Mouse (Mus musculus) hindbrain, embryonic 12.5 days (tissue): ENCODE data around the gene Ammecr1. TPM values are rescaled to one million over a fixed set of nuclear protein-coding genes. Genes with fewer than 3 reads are reported as not detected.

ENCODE experiments used
- ATAC-seq: fragments of 200-750 bp; cut with Nextera tagmentation; 2 replicates; pipeline ENCODE4 v1.8.0; 2017; ENCODE audit warnings: moderate TSS enrichment; ENCODE audit not compliant: low FRiP score
- H3K27ac ChIP-seq: fragments of 300-500 bp; sonication (generic); 2 replicates; pipeline ENCODE4 v1.5.1; 2016; ENCODE audit warnings: mild to moderate bottlenecking
- H3K27me3 ChIP-seq: fragments of 300-500 bp; sonication (generic); 2 replicates; pipeline ENCODE4 v1.6.1; 2016; ENCODE audit warnings: mild to moderate bottlenecking
- H3K36me3 ChIP-seq: fragments of 300-500 bp; sonication (generic); 2 replicates; pipeline ENCODE4 v1.6.1; 2016; ENCODE audit warnings: mild to moderate bottlenecking
- H3K4me1 ChIP-seq: fragments of 300-500 bp; sonication (generic); 2 replicates; pipeline ENCODE4 v1.6.1; 2016
- H3K4me2 ChIP-seq: fragments of 300-500 bp; sonication (generic); replicated peaks from 2 replicates; pipeline ENCODE4 v1.6.1; 2016; ENCODE audit warnings: mild to moderate bottlenecking
- H3K4me3 ChIP-seq: fragments of 300-500 bp; sonication (generic); 2 replicates; pipeline ENCODE4 v1.5.1; 2016; ENCODE audit warnings: mild to moderate bottlenecking
- H3K9ac ChIP-seq: fragments of 300-500 bp; sonication (generic); 2 replicates; pipeline ENCODE4 v1.6.1; 2016; ENCODE audit warnings: mild to moderate bottlenecking, moderate library complexity
- H3K9me3 ChIP-seq: fragments of 300-500 bp; sonication (generic); replicated peaks from 2 replicates; pipeline ENCODE4 v1.6.1; 2016; ENCODE audit warnings: mild to moderate bottlenecking
- WGBS: fragments of 180-500 bp; shearing (Covaris S2); methylation state at CpG from one replicate; pipeline ENCODE4 v1.1.7; 2016; 5-methylcytosine and 5-hydroxymethylcytosine counted together
- microRNA-seq: library from miRNA; unstranded; fragments of <30 nt; microRNA quantifications from one replicate; pipeline ENCODE4, GENCODE M21; 2017
- polyA plus RNA-seq: library from polyadenylated mRNA; unstranded; fragments of >200 nt; fragmentation: Nextera tagmentation; extraction: Ambion mirVana; gene quantifications from 2 replicates; pipeline ENCODE4 v1.2.1, GENCODE M21; 2016

The Ammecr1 gene
- polyA plus RNA-seq, 1 experiment from 2014 or later, result 9.6 TPM

- no peak overlapping the region for H3K4me3 ChIP-seq
- H3K4me1 ChIP-seq, result no peaks in the 10 kb centered on the region
- H3K36me3 ChIP-seq, result no peaks in the 10 kb centered on the region
- no peak for ATAC-seq
- WGBS, result 34% methylated on average over 3 of the region's 3 CpGs
- H3K27ac ChIP-seq, result no peak overlapping the region
- H3K4me2 ChIP-seq, result no peak overlapping the region
- H3K9me3 ChIP-seq, result no peaks in the 10 kb centered on the region
- peaks cover 3% of the 10 kb centered on the region; the same call in 1 of the 2 replicates for H3K27me3 ChIP-seq
- no peak overlapping the region for H3K9ac ChIP-seq
These were observed 144.7 kb downstream of the Ammecr1 start for GRCm38 (mm10) chrX:142821846-142822245.

- Histone ChIP-seq H3K27ac (no peak overlapping the region), H3K9me3 (no peaks in the 10 kb centered on the region), H3K4me2 (no peak overlapping the region), H3K4me1 (no peaks in the 10 kb centered on the region), H3K27me3 (peaks cover 3% of the 10 kb centered on the region; the same call in 1 of the 2 replicates), H3K9ac (no peak overlapping the region), H3K4me3 (no peak overlapping the region), H3K36me3 (no peaks in the 10 kb centered on the region)
- 87% methylated on average over 6 of the region's 6 CpGs for WGBS
- no peak for ATAC-seq
These were observed 145.3 kb downstream of the Ammecr1 start for GRCm38 (mm10) chrX:142821239-142821638.

GRCm38 (mm10) chrX:142818057-142818682 lies 148.4 kb downstream of the Ammecr1 start:
- Histone ChIP-seq H3K9me3 (no peaks in the 10 kb centered on the region), H3K36me3 (no peaks in the 10 kb centered on the region), H3K27me3 (no peaks in the 10 kb centered on the region), H3K4me1 (no peaks in the 10 kb centered on the region), H3K4me3 (no peak overlapping the region), H3K4me2 (no peak overlapping the region), H3K27ac (no peak overlapping the region), H3K9ac (no peak overlapping the region)
- 42% methylated on average over 10 of the region's 10 CpGs for WGBS
- ATAC-seq, result no peak; the same call in 1 of the 2 replicates

GRCm38 (mm10) chrX:142813146-142813545 lies 153.4 kb downstream of the Ammecr1 start:
- Histone ChIP-seq H3K27ac (no peak overlapping the region), H3K27me3 (no peaks in the 10 kb centered on the region), H3K36me3 (no peaks in the 10 kb centered on the region), H3K9me3 (no peaks in the 10 kb centered on the region), H3K4me1 (no peaks in the 10 kb centered on the region), H3K4me2 (no peak overlapping the region), H3K4me3 (no peak overlapping the region), H3K9ac (no peak overlapping the region)
- no peak for ATAC-seq
- WGBS, result 15% methylated on average over 6 of the region's 6 CpGs

- Histone ChIP-seq H3K4me2 (no peak overlapping the region), H3K9ac (no peak overlapping the region), H3K4me3 (no peak overlapping the region), H3K9me3 (no peaks in the 10 kb centered on the region), H3K27me3 (no peaks in the 10 kb centered on the region; the same call in 1 of the 2 replicates), H3K36me3 (no peaks in the 10 kb centered on the region), H3K4me1 (no peaks in the 10 kb centered on the region), H3K27ac (no peak overlapping the region)
- peak; percentile 58; the same call in 1 of the 2 replicates for ATAC-seq
- WGBS, result 52% methylated on average over 9 of the region's 9 CpGs
These were observed 158.1 kb downstream of the Ammecr1 start for GRCm38 (mm10) chrX:142808411-142808810.

- Histone ChIP-seq H3K4me3 (no peak overlapping the region), H3K27ac (no peak overlapping the region), H3K9ac (no peak overlapping the region), H3K4me2 (no peak overlapping the region), H3K4me1 (no peaks in the 10 kb centered on the region), H3K9me3 (no peaks in the 10 kb centered on the region), H3K36me3 (no peaks in the 10 kb centered on the region), H3K27me3 (no peaks in the 10 kb centered on the region; the same call in 1 of the 2 replicates)
- ATAC-seq, result no peak
- WGBS, result 43% methylated on average over 10 of the region's 10 CpGs
These were observed 159.9 kb downstream of the Ammecr1 start for GRCm38 (mm10) chrX:142806620-142807061.

- Histone ChIP-seq H3K27me3 (no peaks in the 10 kb centered on the region; the same call in 1 of the 2 replicates), H3K4me3 (no peak overlapping the region), H3K4me2 (no peak overlapping the region), H3K9ac (no peak overlapping the region), H3K36me3 (no peaks in the 10 kb centered on the region), H3K9me3 (no peaks in the 10 kb centered on the region), H3K27ac (no peak overlapping the region), H3K4me1 (no peaks in the 10 kb centered on the region)
- ATAC-seq, result no peak
- 75% methylated on average over 6 of the region's 6 CpGs for WGBS
These were observed 160.4 kb downstream of the Ammecr1 start for GRCm38 (mm10) chrX:142806126-142806525.

- no peak overlapping the region for H3K4me2 ChIP-seq
These were observed 161.9 kb downstream of the Ammecr1 start for GRCm38 (mm10) chrX:142804596-142804995.

More at GRCm38 (mm10) chrX:142804596-142804995, 161.9 kb downstream of the Ammecr1 start:
- Histone ChIP-seq H3K36me3 (no peaks in the 10 kb centered on the region), H3K4me1 (no peaks in the 10 kb centered on the region), H3K4me3 (no peak overlapping the region), H3K9ac (no peak overlapping the region), H3K27me3 (no peaks in the 10 kb centered on the region; the same call in 1 of the 2 replicates), H3K27ac (no peak overlapping the region), H3K9me3 (no peaks in the 10 kb centered on the region)
- 92% methylated on average over 3 of the region's 3 CpGs for WGBS
- no peak for ATAC-seq

Small RNAs within 50 kb of the gene (microRNA-seq; reads per million reads assigned to microRNA genes)
- gene Gm44351, result not detected

Other genes with a start within 250 kb of the Ammecr1 start
- gene Rtl9, start 132.9 kb upstream of the Ammecr1 start, polyA plus RNA-seq, result 0.27 and 0.29 TPM in 2 replicates